Mouse (Mus musculus) heart, adult 10 weeks (tissue): ENCODE data around the gene Nudcd2. TPM values are rescaled to one million over a fixed set of nuclear protein-coding genes. Genes with fewer than 3 reads are reported as not detected.

Source experiments
- polyA plus RNA-seq: library from polyadenylated mRNA; stranded (reverse); fragments of 350-450 nt; fragmentation: Illumina TruSeq; extraction: RNeasy Lipid Tissue Mini Kit (QIAGEN cat#74804); gene quantifications from one replicate; pipeline ENCODE4 v1.2.3, GENCODE M21; 2014; ENCODE audit warnings: low read depth, low replicate concordance

Nudcd2 gene
- polyA plus RNA-seq = 22.4 TPM

GRCm38 (mm10) chr11:40733339-40734174 lies at the start of gene Nudcd2, which contains the start of gene Hmmr:
TSS of gene Nudcd2 (plus strand) at chr11:40733667.
TSS of gene Hmmr (minus strand) at chr11:40733422.

GRCm38 (mm10) chr11:40695103-40695502 lies 38.4 kb upstream of the Nudcd2 start, which contains the start of gene Mat2b:
TSS of gene Mat2b (minus strand) at chr11:40695203.

GRCm38 (mm10) chr11:40755109-40755627 lies 21.7 kb downstream of the Nudcd2 start, which contains the start of gene Ccng1:
TSS of gene Ccng1 (minus strand) at chr11:40755311.

Other genes starting within 250 kb of the Nudcd2 start
- 111 TPM for gene Mat2b, start 38.5 kb upstream of the Nudcd2 start, polyA plus RNA-seq
- gene Hmmr, start 245 bp upstream of the Nudcd2 start, polyA plus RNA-seq = not detected
- gene Ccng1, start 21.6 kb downstream of the Nudcd2 start, polyA plus RNA-seq = 541 TPM